Mouse (Mus musculus): ENCODE measurements at regions not wholly inside any gene's neighbourhood (a gene's known extent, or its start where the extent isn't known, plus 50 kb on each side); places are given as distances from the start of the nearest gene placed in this dataset.

DNA sequence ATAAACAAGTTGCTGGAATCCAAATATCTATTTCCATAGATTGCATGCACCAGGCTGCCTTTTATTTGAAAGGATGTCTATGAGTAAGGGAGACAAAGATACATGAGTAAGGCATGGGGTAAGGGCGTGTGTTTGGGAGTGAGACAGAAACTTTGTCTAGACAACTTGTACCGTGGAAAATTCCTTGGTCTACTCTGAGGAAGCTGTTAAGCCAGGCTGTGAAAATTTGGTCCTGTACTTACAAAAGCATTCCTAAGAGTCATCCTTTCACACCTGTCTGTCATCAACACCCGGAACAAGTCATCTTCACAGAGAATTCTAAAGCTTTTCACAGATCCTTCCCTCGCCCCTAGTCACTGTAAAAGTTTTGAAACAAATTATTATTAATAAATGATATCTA, 193.1 kb upstream of the Cdh6 start:
- H3K9me3 ChIP-seq (replicated peaks), result no peaks in the 10 kb centered on the region
- no peaks in the 10 kb centered on the region for H3K4me1 ChIP-seq
- no peaks in the 10 kb centered on the region for H3K27me3 ChIP-seq
- H3K36me3 ChIP-seq, result no peaks in the 10 kb centered on the region
- H3K4me3 ChIP-seq, result no peak overlapping the region
- H3K27ac ChIP-seq, result no peak overlapping the region
- 65% methylated on average over 4 of the region's 4 CpGs for WGBS
- H3K9ac ChIP-seq, result no peak overlapping the region
- H3K4me2 ChIP-seq (replicated peaks), result no peak overlapping the region
- ATAC-seq (ENCODE audit: low FRiP score), result no peak

DNA sequence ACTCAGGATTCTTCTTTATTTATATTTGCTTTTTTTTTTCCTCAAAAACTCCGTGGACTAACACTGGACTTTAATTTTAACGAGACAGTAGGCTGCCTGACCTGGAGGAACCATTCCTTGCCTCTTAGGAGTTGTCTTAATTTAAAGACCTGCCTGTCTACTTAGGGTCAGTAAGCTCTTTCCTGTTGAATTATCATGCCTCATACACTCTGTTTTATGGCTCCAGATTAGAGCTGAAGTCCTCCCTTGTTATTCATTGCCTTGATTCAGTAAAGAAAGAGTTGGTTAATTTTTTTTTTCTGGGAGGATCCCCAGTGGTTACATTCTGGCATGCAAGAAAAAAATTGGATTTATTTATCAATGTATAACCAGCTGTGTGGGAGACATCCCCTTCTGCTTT, 187.3 kb upstream of the Cdh6 start:
- no peak for ATAC-seq (ENCODE audit: low FRiP score)
- Histone ChIP-seq H3K9me3 (replicated peaks) (no peaks in the 10 kb centered on the region), H3K27ac (no peak overlapping the region), H3K4me1 (no peaks in the 10 kb centered on the region), H3K9ac (no peak overlapping the region), H3K4me3 (no peak overlapping the region), H3K27me3 (no peaks in the 10 kb centered on the region), H3K36me3 (no peaks in the 10 kb centered on the region), H3K4me2 (replicated peaks) (no peak overlapping the region)
- WGBS, result 64% methylated on average over 2 of the region's 2 CpGs

DNA sequence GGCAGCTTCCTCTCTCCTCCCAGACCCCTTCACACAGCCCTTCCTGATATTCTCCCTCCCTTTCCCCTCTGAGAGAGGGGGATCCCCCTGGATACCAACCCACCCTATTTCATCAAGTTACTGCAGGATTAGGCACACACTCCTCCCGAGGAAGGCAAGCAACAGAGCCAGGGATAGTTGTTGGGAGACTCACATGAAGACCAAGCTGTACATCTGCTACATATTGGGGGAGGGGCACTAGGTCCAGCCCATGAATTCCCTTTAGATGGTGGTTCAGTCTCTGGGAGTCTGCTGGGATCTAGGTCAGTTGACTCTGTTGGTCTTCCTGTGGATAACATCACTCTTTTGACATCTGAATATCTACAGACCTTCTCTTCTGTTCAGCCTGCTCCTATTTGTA, 185.6 kb upstream of the Cdh6 start:
- Histone ChIP-seq H3K36me3 (no peaks in the 10 kb centered on the region), H3K4me2 (replicated peaks) (no peak overlapping the region), H3K4me3 (no peak overlapping the region), H3K4me1 (no peaks in the 10 kb centered on the region), H3K27ac (no peak overlapping the region), H3K9me3 (replicated peaks) (no peaks in the 10 kb centered on the region), H3K9ac (no peak overlapping the region), H3K27me3 (no peaks in the 10 kb centered on the region)
- 50% methylated on average over 1 of the region's 1 CpGs for WGBS
- no peak for ATAC-seq (ENCODE audit: low FRiP score)

DNA sequence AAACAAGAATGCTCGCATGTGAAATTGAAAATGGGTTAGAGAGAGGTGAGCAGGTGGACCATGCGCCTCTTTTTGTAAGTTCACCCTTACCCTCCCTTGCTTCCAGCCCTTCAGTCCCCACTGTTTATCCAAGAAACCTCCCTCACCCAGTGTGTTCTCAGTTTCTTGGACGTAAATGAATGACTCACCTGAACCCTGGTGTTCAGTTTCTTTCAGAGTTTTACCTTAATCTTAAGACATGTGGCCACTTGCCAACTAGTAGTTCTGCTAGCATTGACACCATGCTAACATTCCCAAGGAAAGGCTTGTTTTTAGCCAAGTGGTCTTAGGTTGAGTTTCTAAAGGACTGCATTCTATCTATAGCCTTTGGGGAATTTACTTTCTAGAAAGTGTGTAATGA, 176.8 kb upstream of the Cdh6 start:
- ATAC-seq (ENCODE audit: low FRiP score), result no peak
- no peak overlapping the region for H3K27ac ChIP-seq
- H3K36me3 ChIP-seq, result no peaks in the 10 kb centered on the region
- no peak overlapping the region for H3K4me2 ChIP-seq (replicated peaks)
- no peak overlapping the region for H3K4me3 ChIP-seq
- H3K4me1 ChIP-seq, result no peaks in the 10 kb centered on the region
- WGBS, result 79% methylated on average over 3 of the region's 3 CpGs
- no peak overlapping the region for H3K9ac ChIP-seq
- no peaks in the 10 kb centered on the region for H3K9me3 ChIP-seq (replicated peaks)
- H3K27me3 ChIP-seq, result no peaks in the 10 kb centered on the region

- Histone ChIP-seq H3K9ac (no peak overlapping the region), H3K4me1 (no peaks in the 10 kb centered on the region), H3K27ac (no peak overlapping the region), H3K4me2 (replicated peaks) (no peak overlapping the region), H3K36me3 (no peaks in the 10 kb centered on the region), H3K9me3 (replicated peaks) (no peaks in the 10 kb centered on the region), H3K4me3 (no peak overlapping the region), H3K27me3 (no peaks in the 10 kb centered on the region)
- no peak for ATAC-seq (ENCODE audit: low FRiP score)
- WGBS, result 96% methylated on average over 1 of the region's 1 CpGs
Measured at GRCm38 (mm10) chr15:13336392-13336791, 162.9 kb upstream of the Cdh6 start.

DNA sequence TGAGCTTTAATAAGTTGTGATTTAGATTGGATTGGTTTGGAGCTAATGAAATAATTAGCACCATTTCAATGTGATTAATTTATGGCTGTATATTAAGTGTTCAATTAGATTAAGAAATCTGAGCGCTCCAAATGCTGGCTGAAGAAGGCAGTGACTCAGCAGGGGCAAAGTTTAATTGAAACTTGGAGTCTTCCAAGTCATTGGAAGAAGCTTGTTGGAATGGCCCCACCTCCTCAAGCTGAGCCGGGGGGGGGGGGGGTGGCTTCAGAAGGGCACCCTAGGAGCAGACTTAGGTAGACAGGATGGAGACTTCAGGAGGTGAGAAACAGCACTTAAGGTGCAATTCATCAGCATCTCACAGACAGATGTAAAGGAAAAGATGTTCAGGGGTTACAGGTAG, 151.0 kb upstream of the Cdh6 start:
- H3K9ac ChIP-seq, result no peak overlapping the region
- no peaks in the 10 kb centered on the region for H3K9me3 ChIP-seq (replicated peaks)
- no peaks in the 10 kb centered on the region for H3K36me3 ChIP-seq
- no peak overlapping the region for H3K4me3 ChIP-seq
- H3K27me3 ChIP-seq, result no peaks in the 10 kb centered on the region
- ATAC-seq (ENCODE audit: low FRiP score), result no peak
- H3K4me1 ChIP-seq, result peaks cover 7% of the 10 kb centered on the region
- WGBS, result 67% methylated on average over 2 of the region's 2 CpGs
- H3K27ac ChIP-seq, result no peak overlapping the region
- H3K4me2 ChIP-seq (replicated peaks), result no peak overlapping the region

DNA sequence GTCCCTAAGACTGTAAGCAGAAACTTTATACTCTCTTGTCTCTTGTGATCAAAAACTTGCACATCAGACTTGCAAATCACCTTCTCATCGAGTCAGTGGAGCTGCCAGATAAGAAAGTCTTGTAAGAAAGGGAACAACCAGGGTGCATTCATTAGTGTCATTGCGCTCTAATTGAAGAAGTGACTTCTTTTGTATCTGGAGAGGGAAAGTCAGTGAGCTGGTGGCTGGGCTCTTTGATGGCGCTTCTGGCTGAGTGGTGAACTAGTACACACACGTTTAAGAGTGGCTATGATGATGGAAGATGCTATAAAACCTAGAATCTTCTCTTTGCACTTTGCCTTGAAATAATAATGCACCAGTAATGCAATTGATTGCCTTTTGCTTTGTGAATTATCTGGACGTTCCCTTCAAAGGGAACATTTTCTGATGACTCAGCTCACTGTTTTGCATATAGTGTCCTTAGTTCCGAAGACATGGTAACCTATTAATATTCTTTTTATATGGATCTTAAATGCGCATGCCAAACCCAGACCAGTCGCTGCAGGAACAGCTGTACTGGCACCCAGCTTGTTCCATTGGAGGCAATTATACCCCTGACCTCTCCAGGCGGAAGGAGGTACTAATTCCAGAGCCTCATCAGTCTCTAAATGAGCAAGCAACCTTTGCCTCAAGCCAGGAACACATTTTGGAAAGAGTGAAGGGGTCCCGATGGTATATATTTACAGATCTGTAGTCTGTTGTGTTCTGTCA, 147.3 kb upstream of the Cdh6 start:
- Histone ChIP-seq H3K27me3 (no peaks in the 10 kb centered on the region), H3K36me3 (no peaks in the 10 kb centered on the region), H3K4me1 (peaks cover 7% of the 10 kb centered on the region), H3K9me3 (replicated peaks) (no peaks in the 10 kb centered on the region), H3K9ac (no peak overlapping the region), H3K4me2 (replicated peaks) (no peak overlapping the region; the same call in 1 of the 2 replicates), H3K4me3 (no peak overlapping the region), H3K27ac (no peak overlapping the region)
- ATAC-seq (ENCODE audit: low FRiP score), result peak; percentile 76
- WGBS, result 31% methylated on average over 10 of the region's 10 CpGs

DNA sequence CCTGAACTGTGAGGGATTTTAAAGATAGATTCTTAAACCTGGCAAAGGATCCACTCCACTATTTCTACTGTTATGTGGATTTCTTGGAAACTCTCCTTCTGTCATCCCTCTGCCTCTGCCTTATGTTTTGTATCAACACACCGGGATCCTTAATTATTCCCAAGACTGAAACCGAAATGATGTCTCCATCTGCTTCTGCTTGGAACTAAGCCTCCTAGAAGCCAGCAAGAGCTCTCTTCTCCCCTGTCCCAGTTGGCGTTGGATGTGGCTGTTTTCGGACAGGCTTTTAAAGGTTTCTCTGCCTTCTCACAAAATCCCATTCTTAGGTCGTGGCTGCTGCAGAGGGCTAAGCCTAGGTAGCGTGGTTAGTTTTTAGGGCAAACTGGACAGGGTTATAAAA, 131.1 kb upstream of the Cdh6 start:
- no peak for ATAC-seq (ENCODE audit: low FRiP score)
- Histone ChIP-seq H3K27ac (no peak overlapping the region), H3K4me1 (no peaks in the 10 kb centered on the region), H3K9me3 (replicated peaks) (no peaks in the 10 kb centered on the region), H3K27me3 (no peaks in the 10 kb centered on the region), H3K4me3 (no peak overlapping the region), H3K4me2 (replicated peaks) (no peak overlapping the region), H3K36me3 (no peaks in the 10 kb centered on the region), H3K9ac (no peak overlapping the region)
- WGBS, result 90% methylated on average over 6 of the region's 6 CpGs

- Histone ChIP-seq H3K27ac (no peak overlapping the region), H3K9me3 (replicated peaks) (no peaks in the 10 kb centered on the region), H3K4me2 (replicated peaks) (no peak overlapping the region), H3K27me3 (no peaks in the 10 kb centered on the region), H3K9ac (no peak overlapping the region), H3K36me3 (no peaks in the 10 kb centered on the region), H3K4me3 (no peak overlapping the region), H3K4me1 (no peaks in the 10 kb centered on the region)
- WGBS, result 92% methylated on average over 7 of the region's 7 CpGs
- ATAC-seq (ENCODE audit: low FRiP score), result no peak
Measured at GRCm38 (mm10) chr15:13303456-13303855, 130.0 kb upstream of the Cdh6 start.

GRCm38 (mm10) chr15:13302672-13303071, 129.2 kb upstream of the Cdh6 start:
- no peaks in the 10 kb centered on the region for H3K36me3 ChIP-seq
- no peaks in the 10 kb centered on the region for H3K4me1 ChIP-seq
- WGBS, result 82% methylated on average over 6 of the region's 6 CpGs
- no peak overlapping the region for H3K4me3 ChIP-seq
- no peak overlapping the region for H3K4me2 ChIP-seq (replicated peaks)
- H3K27ac ChIP-seq, result no peak overlapping the region
- H3K27me3 ChIP-seq, result no peaks in the 10 kb centered on the region
- no peaks in the 10 kb centered on the region for H3K9me3 ChIP-seq (replicated peaks)
- no peak for ATAC-seq (ENCODE audit: low FRiP score)
- H3K9ac ChIP-seq, result no peak overlapping the region

- no peak overlapping the region for H3K9ac ChIP-seq
- no peaks in the 10 kb centered on the region for H3K36me3 ChIP-seq
- no peaks in the 10 kb centered on the region for H3K4me1 ChIP-seq
- no peak overlapping the region for H3K4me3 ChIP-seq
- H3K4me2 ChIP-seq (replicated peaks), result no peak overlapping the region
- H3K9me3 ChIP-seq (replicated peaks), result no peaks in the 10 kb centered on the region
- no peak overlapping the region for H3K27ac ChIP-seq
- 71% methylated on average over 6 of the region's 6 CpGs for WGBS
- no peaks in the 10 kb centered on the region for H3K27me3 ChIP-seq
- no peak for ATAC-seq (ENCODE audit: low FRiP score)
Measured at GRCm38 (mm10) chr15:13296967-13297366, 123.5 kb upstream of the Cdh6 start.

GRCm38 (mm10) chr15:13289064-13289463, 115.6 kb upstream of the Cdh6 start:
- H3K4me3 ChIP-seq, result no peak overlapping the region
- 73% methylated on average over 3 of the region's 3 CpGs for WGBS
- H3K4me1 ChIP-seq, result no peaks in the 10 kb centered on the region
- ATAC-seq (ENCODE audit: low FRiP score), result no peak
- H3K27me3 ChIP-seq, result no peaks in the 10 kb centered on the region
- H3K4me2 ChIP-seq (replicated peaks), result no peak overlapping the region
- H3K36me3 ChIP-seq, result no peaks in the 10 kb centered on the region
- no peak overlapping the region for H3K9ac ChIP-seq
- no peak overlapping the region for H3K27ac ChIP-seq
- no peaks in the 10 kb centered on the region for H3K9me3 ChIP-seq (replicated peaks)

DNA sequence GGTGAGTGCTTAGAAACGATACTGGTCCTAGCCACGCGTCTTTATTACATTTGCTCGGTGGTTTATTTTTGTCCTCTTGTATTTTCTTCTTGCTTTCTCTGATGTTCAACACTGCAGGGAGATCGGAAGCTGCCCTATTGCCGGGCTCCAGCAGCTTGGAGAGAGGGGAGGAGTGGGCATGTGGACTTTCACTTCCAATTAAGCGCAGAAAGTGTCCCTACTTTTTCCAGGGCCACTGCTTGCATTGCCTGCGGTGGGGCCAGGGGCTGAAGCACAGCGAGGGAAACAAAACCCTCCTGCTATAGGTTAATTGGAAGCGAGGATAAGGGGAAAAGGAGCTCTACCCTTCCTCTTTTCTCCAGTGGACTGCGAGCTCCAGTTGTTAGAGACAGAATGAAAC, 114.4 kb upstream of the Cdh6 start:
- Histone ChIP-seq H3K9me3 (replicated peaks) (no peaks in the 10 kb centered on the region), H3K36me3 (no peaks in the 10 kb centered on the region), H3K27me3 (no peaks in the 10 kb centered on the region), H3K9ac (no peak overlapping the region), H3K4me1 (no peaks in the 10 kb centered on the region), H3K4me2 (replicated peaks) (no peak overlapping the region), H3K4me3 (no peak overlapping the region), H3K27ac (no peak overlapping the region)
- WGBS, result 55% methylated on average over 11 of the region's 11 CpGs
- no peak for ATAC-seq (ENCODE audit: low FRiP score)
